Mouse (Mus musculus) adrenal gland, postnatal 36 days (tissue): ENCODE results near the gene Opn1sw. TPM values are rescaled to one million over a fixed set of nuclear protein-coding genes. Genes with fewer than 3 reads are reported as not detected.
"Not testable (repeated sequence)": the region's sequence is repeated elsewhere in the genome, so short reads cannot be mapped to it uniquely, and the experiment has no call there.

Experiments
- DNase-seq, 2 experiments: peaks; one replicate each; pipeline ENCODE4 v3.0.0; 2021; ENCODE audit warnings: mixed read lengths in 1 of 2
- microRNA-seq: library from miRNA; unstranded; fragments of <30 nt; microRNA quantifications from one replicate; pipeline ENCODE4 v1.2.0, GENCODE M21; 2021
- total RNA-seq, 2 experiments: library from RNA; stranded (reverse); gene quantifications; 2 replicates each; pipeline ENCODE4 v1.2.3; 2021

The Opn1sw gene
- total RNA-seq, 2 experiments from 2014 or later = not detected

DNA sequence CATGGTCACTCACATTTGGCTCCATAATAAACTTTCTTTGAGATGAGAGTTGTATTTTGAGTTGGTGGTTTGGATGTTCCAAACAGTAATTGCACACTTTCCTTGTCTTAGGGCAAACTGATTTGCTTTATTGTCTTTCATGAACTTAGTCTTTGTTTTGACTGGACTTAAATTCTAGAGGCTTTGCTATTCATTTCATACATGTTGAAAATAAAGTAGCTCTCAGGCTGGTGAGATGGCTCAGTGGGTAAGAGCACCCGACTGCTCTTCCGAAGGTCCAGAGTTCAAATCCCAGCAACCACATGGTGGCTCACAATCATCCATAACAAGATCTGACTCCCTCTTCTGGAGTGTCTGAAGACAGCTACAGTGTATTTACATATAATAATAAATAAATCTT lies 41.8 kb downstream of the Opn1sw start:
- not testable (repeated sequence) for DNase-seq

DNA sequence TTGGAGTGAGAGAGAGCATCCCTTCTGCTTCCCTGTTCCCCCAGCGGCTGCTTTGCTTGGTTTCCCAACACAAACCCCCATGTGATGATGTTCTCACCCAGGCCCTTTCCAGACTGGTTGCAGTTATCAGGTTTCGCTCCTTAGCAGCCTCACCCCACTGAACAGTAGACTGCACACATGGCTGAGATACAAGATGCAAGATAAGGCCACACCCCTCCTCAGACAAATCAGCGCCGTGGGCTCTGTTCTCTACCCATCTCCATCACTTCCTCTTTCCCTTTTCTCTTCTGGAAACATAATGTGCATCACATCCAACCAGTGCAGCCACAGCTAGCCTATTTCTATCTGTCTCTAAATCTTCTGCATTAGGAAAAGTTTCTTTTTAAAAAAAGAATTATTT lies 58.8 kb downstream of the Opn1sw start:
- no peak for DNase-seq

DNA sequence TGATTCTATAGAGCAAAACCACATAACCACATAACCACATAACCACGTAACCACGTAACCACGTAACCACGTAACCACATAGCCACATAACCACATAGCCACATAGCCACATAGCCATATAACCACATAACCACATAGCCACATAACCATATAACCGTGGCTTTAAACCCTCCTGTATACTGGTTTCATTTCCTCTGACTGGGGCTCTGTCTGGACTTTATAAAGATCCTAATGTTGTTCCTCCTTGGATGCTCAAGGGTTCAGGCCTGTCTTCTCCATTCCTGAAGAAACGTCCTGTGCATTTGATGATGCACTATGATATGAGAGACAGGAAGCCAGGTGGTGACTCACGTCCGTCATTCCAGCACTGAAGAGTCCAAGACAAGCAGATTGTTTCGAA lies 61.3 kb downstream of the Opn1sw start:
- no peak for DNase-seq

Small RNA genes lying within 50 kb of the gene (microRNA-seq; reads per million reads assigned to microRNA genes)
- gene Gm26220 (not detected), gene Gm44354 (not detected)

Other genes with a start within 250 kb of the Opn1sw start
- gene Rbm28, start 223.5 kb downstream of the Opn1sw start, total RNA-seq = 10 to 100 TPM; 28.4 to 29.7 TPM
- gene Prrt4, start 208.9 kb downstream of the Opn1sw start, total RNA-seq = 1 to 10 TPM; 3.2 TPM
- gene Impdh1, start 172.1 kb downstream of the Opn1sw start, total RNA-seq = 10 to 100 TPM; 74.9 to 83.1 TPM
- 1 to 10 TPM; 6.0 to 7.0 TPM for gene Hilpda, start 116.0 kb downstream of the Opn1sw start, total RNA-seq
- gene Fam71f2, start 108.9 kb downstream of the Opn1sw start, total RNA-seq = not detected
- gene Fam71f1, start 69.3 kb downstream of the Opn1sw start, total RNA-seq = not detected
- 100 to 1,000 TPM; 139 to 152 TPM for gene Calu, start 40.4 kb downstream of the Opn1sw start, total RNA-seq
- 1 to 10 TPM; 3.3 to 3.9 TPM for gene Ccdc136, start 7.8 kb upstream of the Opn1sw start, total RNA-seq
- 1 to 10 TPM; 4.7 to 5.1 TPM for gene Flnc, start 44.8 kb upstream of the Opn1sw start, total RNA-seq
- gene Atp6v1f, start 79.2 kb upstream of the Opn1sw start, total RNA-seq = 100 to 1,000 TPM; 205 to 224 TPM
- under 1 TPM in 1 of 2 experiments, not detected in 1; 0.43 TPM for gene Atp6v1fnb, start 83.0 kb upstream of the Opn1sw start, total RNA-seq
- gene Kcp, start 119.5 kb upstream of the Opn1sw start, total RNA-seq = 1 to 10 TPM; 3.5 to 4.6 TPM
- gene Irf5, start 138.2 kb upstream of the Opn1sw start, total RNA-seq = 1 to 10 TPM; 4.4 to 4.9 TPM
- gene Tnpo3, start 221.4 kb upstream of the Opn1sw start, total RNA-seq = 10 to 100 TPM; 51.6 to 56.5 TPM